Mouse (Mus musculus): ENCODE measurements around the gene Dapk2. TPM values are rescaled to one million over a fixed set of nuclear protein-coding genes. Genes with fewer than 3 reads are reported as not detected.

Dapk2 gene
- 5.5 TPM for polyA plus RNA-seq (2014; fragmentation: Illumina TruSeq; extraction: RNeasy Lipid Tissue Mini Kit (QIAGEN cat#74804); ENCODE audit: low read depth, low replicate concordance)

GRCm38 (mm10) chr9:66157958-66158830 is at the start of gene Dapk2:
Gene Dapk2, plus strand, starts transcription at chr9:66158223.

GRCm38 (mm10) chr9:66126456-66127192 is 31.4 kb upstream of the Dapk2 start, which contains the start of the genes Snx1 and Ciao2a:
Gene Snx1, minus strand, starts transcription at chr9:66126587.
Gene Ciao2a, plus strand, starts transcription at chr9:66126611.

Other genes with a start within 250 kb of the Dapk2 start
- gene Trip4, start 249.4 kb upstream of the Dapk2 start, polyA plus RNA-seq (2014; fragmentation: Illumina TruSeq; extraction: RNeasy Lipid Tissue Mini Kit (QIAGEN cat#74804); ENCODE audit: low read depth, low replicate concordance): 47.7 TPM
- 3.9 TPM for gene Csnk1g1, start 249.3 kb upstream of the Dapk2 start, polyA plus RNA-seq (2014; fragmentation: Illumina TruSeq; extraction: RNeasy Lipid Tissue Mini Kit (QIAGEN cat#74804); ENCODE audit: low read depth, low replicate concordance)
- 179 TPM for gene Ppib, start 98.0 kb upstream of the Dapk2 start, polyA plus RNA-seq (2014; fragmentation: Illumina TruSeq; extraction: RNeasy Lipid Tissue Mini Kit (QIAGEN cat#74804); ENCODE audit: low read depth, low replicate concordance)
- not detected for gene Snx22, start 88.5 kb upstream of the Dapk2 start, polyA plus RNA-seq (2014; fragmentation: Illumina TruSeq; extraction: RNeasy Lipid Tissue Mini Kit (QIAGEN cat#74804); ENCODE audit: low read depth, low replicate concordance)
- gene Snx1, start 31.6 kb upstream of the Dapk2 start, polyA plus RNA-seq (2014; fragmentation: Illumina TruSeq; extraction: RNeasy Lipid Tissue Mini Kit (QIAGEN cat#74804); ENCODE audit: low read depth, low replicate concordance): 25.6 TPM
- 75.8 TPM for gene Ciao2a, start 31.6 kb upstream of the Dapk2 start, polyA plus RNA-seq (2014; fragmentation: Illumina TruSeq; extraction: RNeasy Lipid Tissue Mini Kit (QIAGEN cat#74804); ENCODE audit: low read depth, low replicate concordance)
- 8.1 TPM for gene Herc1, start 192.2 kb downstream of the Dapk2 start, polyA plus RNA-seq (2014; fragmentation: Illumina TruSeq; extraction: RNeasy Lipid Tissue Mini Kit (QIAGEN cat#74804); ENCODE audit: low read depth, low replicate concordance)

Measured in liver, adult 10 weeks (tissue).